Mouse (Mus musculus) midbrain, embryonic 14.5 days (tissue): ENCODE measurements at regions not wholly inside any gene's neighbourhood (a gene's known extent, or its start where the extent isn't known, plus 50 kb on each side); places are given as distances from the start of the nearest gene placed in this dataset.

Experiments used
- ATAC-seq: fragments of 200-750 bp; cut with Nextera tagmentation; 2 replicates; pipeline ENCODE4 v1.8.0; 2017; ENCODE audit warnings: moderate number of reproducible peaks, moderate library complexity; ENCODE audit not compliant: low FRiP score, low TSS enrichment
- DNase-seq: peaks from one replicate; pipeline ENCODE4 v3.0.0-alpha.2; 2015
- H3K27ac ChIP-seq: fragments of 300-500 bp; sonication (generic); replicated peaks from 2 replicates; pipeline ENCODE4 v1.5.1; 2014; ENCODE audit warnings: mild to moderate bottlenecking, low read depth, low read length, moderate library complexity
- H3K27me3 ChIP-seq: fragments of 300-500 bp; sonication (generic); 2 replicates; pipeline ENCODE4 v1.6.1; 2014; ENCODE audit warnings: low read length, control low read depth, mixed read lengths; ENCODE audit not compliant: control insufficient read depth, insufficient read depth
- H3K36me3 ChIP-seq: fragments of 300-500 bp; sonication (generic); 2 replicates; pipeline ENCODE4 v1.6.1; 2014; ENCODE audit warnings: low read length, control low read depth; ENCODE audit not compliant: control insufficient read depth, insufficient read depth
- H3K4me1 ChIP-seq: fragments of 300-500 bp; sonication (generic); 2 replicates; pipeline ENCODE4 v1.6.1; 2014; ENCODE audit warnings: mild to moderate bottlenecking, antibody characterized with exemption, low read length, control low read depth; ENCODE audit not compliant: control insufficient read depth, insufficient read depth
- H3K4me2 ChIP-seq: fragments of 300-500 bp; sonication (generic); 2 replicates; pipeline ENCODE4 v1.6.1; 2014; ENCODE audit warnings: mild to moderate bottlenecking, low read length, moderate library complexity
- H3K4me3 ChIP-seq: fragments of 300-500 bp; sonication (generic); replicated peaks from 2 replicates; pipeline ENCODE4 v1.5.1; 2014; ENCODE audit warnings: low read depth, low read length
- H3K9ac ChIP-seq: fragments of 300-500 bp; sonication (generic); replicated peaks from 2 replicates; pipeline ENCODE4 v1.6.1; 2014; ENCODE audit warnings: mild to moderate bottlenecking, low read length, moderate library complexity
- H3K9me3 ChIP-seq: fragments of 300-500 bp; sonication (generic); 2 replicates; pipeline ENCODE4 v1.6.1; 2016; ENCODE audit warnings: low read length, control low read depth, mixed read lengths; ENCODE audit not compliant: control insufficient read depth
- WGBS: fragments of 180-500 bp; shearing (Covaris S2); extraction: QIAGEN DNeasy Blood & Tissue Kit; methylation state at CpG from one replicate; pipeline ENCODE4 v1.1.7; 2014; 5-methylcytosine and 5-hydroxymethylcytosine counted together

DNA sequence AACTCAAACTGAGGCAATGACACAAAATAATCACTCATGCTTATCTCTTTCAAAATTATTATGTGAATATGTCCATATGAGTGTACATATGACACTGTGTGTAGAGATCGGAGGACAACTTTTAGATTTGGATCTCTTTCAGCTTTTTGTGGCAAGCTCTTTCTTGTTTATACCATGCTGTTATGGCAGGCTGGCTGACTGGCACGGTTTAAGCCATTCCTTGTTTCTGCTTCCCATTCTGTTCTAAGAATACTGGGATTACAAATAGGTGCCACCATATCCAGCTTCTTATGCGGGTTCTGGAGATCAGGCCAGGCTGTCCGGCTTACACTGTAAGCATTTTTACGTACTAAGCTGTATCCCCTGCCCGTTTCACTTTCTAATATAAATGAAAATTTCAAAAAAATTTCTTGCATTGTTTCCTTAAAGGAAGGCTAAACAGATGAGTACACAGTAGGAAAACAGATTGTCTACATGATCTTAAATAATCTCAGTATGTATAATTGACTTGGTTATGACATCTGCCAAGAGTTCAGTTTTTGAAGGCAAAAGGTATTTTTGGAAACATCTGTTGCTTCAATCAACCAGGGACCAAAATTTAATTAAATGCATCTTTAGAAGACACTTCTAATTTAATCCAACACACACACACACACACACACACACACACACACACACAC lies 171.6 kb upstream of the Ufl1 start:
- Histone ChIP-seq H3K27ac (no peak overlapping the region), H3K27me3 (no peaks in the 10 kb centered on the region), H3K4me3 (no peak overlapping the region), H3K36me3 (no peaks in the 10 kb centered on the region), H3K9me3 (no peaks in the 10 kb centered on the region), H3K4me1 (no peaks in the 10 kb centered on the region), H3K4me2 (no peak overlapping the region), H3K9ac (no peak overlapping the region)
- no peak for ATAC-seq
- 96% methylated on average over 6 of the region's 6 CpGs for WGBS
- DNase-seq = no peak

DNA sequence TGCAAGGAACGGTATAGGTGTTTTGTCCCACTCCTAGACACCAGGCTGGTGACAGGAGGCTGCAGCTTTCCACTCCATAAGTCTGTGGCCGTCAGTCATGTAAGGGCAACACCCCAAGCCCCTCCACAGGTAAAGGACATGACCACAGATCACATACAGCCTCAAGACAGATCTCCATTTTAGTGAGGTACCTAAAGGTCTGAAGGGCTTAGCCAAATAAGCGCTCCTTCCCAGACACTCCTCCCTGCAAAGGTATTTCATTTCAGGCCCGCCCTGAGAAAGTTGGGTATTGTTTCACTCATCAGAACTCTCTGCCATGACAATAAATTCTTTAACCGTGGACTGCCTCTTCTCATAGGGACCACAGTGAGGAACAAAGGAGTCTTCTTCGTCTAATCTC lies 170.2 kb upstream of the Ufl1 start:
- WGBS = 78% methylated on average over 6 of the region's 6 CpGs
- ATAC-seq = no peak
- H3K27me3 ChIP-seq = no peaks in the 10 kb centered on the region
- H3K27ac ChIP-seq = no peak overlapping the region
- H3K9ac ChIP-seq = no peak overlapping the region
- DNase-seq = no peak
- no peaks in the 10 kb centered on the region for H3K9me3 ChIP-seq
- no peaks in the 10 kb centered on the region for H3K4me1 ChIP-seq
- H3K36me3 ChIP-seq = no peaks in the 10 kb centered on the region
- no peak overlapping the region for H3K4me2 ChIP-seq
- H3K4me3 ChIP-seq = no peak overlapping the region

- ATAC-seq (0 out of 2 replicates have a peak, but pooled peaks have one; percentile 21), DNase-seq (no peak)
- WGBS = 93% methylated on average over 8 of the region's 8 CpGs
Observed at GRCm38 (mm10) chr4:25432203-25432602, 150.6 kb upstream of the Ufl1 start.

GRCm38 (mm10) chr4:25416330-25416729 lies 134.7 kb upstream of the Ufl1 start:
- H3K4me3 ChIP-seq = no peak overlapping the region
- ATAC-seq (no peak), DNase-seq (no peak)
- no peak overlapping the region for H3K9ac ChIP-seq
- WGBS = 80% methylated on average over 2 of the region's 2 CpGs
- H3K36me3 ChIP-seq = no peaks in the 10 kb centered on the region
- no peaks in the 10 kb centered on the region for H3K4me1 ChIP-seq
- H3K27ac ChIP-seq = no peak overlapping the region
- no peak overlapping the region for H3K4me2 ChIP-seq
- no peaks in the 10 kb centered on the region for H3K9me3 ChIP-seq
- H3K27me3 ChIP-seq = no peaks in the 10 kb centered on the region

More at GRCm38 (mm10) chr4:25432203-25432602, 150.6 kb upstream of the Ufl1 start:
- H3K4me1 ChIP-seq = no peaks in the 10 kb centered on the region
- H3K27ac ChIP-seq = no peak overlapping the region
- H3K36me3 ChIP-seq = no peaks in the 10 kb centered on the region
- no peaks in the 10 kb centered on the region for H3K9me3 ChIP-seq
- H3K9ac ChIP-seq = no peak overlapping the region
- H3K27me3 ChIP-seq = no peaks in the 10 kb centered on the region
- H3K4me2 ChIP-seq = no peak overlapping the region
- no peak overlapping the region for H3K4me3 ChIP-seq

DNA sequence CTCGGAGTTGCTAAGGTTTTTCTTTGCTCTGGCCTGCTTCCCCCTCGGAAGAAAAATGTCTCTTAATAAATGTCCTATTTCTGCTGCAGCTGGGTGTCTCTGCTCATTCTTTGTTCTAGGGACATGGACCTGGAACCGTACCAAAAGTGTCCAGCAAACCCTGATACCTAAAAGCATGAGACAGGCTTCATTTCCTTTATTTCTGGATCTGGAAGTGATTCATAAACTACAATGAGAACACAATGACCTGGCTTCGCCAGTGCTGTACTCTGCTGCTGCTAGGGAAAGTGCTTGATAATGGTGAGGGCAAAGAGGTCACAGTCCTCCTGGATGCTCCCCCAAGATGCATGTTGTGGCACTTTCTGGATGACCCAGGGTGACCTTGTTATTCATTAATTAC lies 128.8 kb upstream of the Ufl1 start:
- Histone ChIP-seq H3K9me3 (no peaks in the 10 kb centered on the region), H3K4me1 (peaks cover 28% of the 10 kb centered on the region), H3K4me3 (no peak overlapping the region), H3K27ac (peak overlapping the region; percentile 93), H3K27me3 (no peaks in the 10 kb centered on the region), H3K9ac (no peak overlapping the region), H3K4me2 (no peak overlapping the region), H3K36me3 (no peaks in the 10 kb centered on the region)
- DNase-seq = peak; percentile 16
- no peak for ATAC-seq
- 40% methylated on average over 4 of the region's 4 CpGs for WGBS

DNA sequence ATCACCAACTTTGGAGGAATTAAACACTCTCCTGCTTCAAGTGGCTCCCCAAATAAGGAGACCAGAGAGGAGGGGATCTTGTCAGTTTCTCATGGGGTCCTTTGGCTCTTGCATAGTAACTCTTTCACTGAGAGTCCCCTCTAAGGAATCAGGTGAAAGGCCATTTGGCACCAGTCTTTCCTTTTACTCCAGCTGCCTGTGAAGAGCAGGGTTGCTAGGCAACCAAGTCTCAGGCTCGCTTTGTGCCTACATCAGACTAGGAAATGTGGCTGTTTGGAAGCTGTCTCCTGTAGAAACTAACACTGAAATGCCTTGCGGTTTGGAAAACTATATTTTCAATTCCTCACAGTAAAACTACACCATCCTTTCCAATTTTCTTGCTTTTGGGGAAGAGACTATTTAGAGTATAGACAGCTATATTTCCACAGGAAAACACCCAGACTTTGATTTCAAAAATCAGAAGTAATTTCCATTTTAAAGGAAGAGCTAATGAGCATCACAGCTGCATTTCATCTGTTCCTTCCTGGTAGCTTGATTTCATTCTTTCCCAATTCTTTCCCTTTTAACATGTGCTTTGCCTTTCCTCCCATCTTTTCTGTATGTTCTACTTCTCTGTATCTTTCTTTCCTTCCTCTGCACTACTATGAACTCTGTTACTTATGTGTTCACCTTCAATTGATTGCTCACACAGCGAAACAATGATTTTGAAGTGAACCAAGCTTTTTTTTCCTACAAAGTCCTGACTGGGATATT lies 127.3 kb upstream of the Ufl1 start:
- Histone ChIP-seq H3K9ac (no peak overlapping the region), H3K4me1 (peaks cover 28% of the 10 kb centered on the region), H3K27me3 (no peaks in the 10 kb centered on the region), H3K9me3 (no peaks in the 10 kb centered on the region), H3K4me2 (peak overlapping the region; percentile 29), H3K4me3 (no peak overlapping the region), H3K27ac (peak overlapping the region; percentile 93), H3K36me3 (no peaks in the 10 kb centered on the region)
- WGBS = 7% methylated on average over 3 of the region's 3 CpGs
- peak; percentile 95 for DNase-seq
- ATAC-seq = peak; percentile 95

DNA sequence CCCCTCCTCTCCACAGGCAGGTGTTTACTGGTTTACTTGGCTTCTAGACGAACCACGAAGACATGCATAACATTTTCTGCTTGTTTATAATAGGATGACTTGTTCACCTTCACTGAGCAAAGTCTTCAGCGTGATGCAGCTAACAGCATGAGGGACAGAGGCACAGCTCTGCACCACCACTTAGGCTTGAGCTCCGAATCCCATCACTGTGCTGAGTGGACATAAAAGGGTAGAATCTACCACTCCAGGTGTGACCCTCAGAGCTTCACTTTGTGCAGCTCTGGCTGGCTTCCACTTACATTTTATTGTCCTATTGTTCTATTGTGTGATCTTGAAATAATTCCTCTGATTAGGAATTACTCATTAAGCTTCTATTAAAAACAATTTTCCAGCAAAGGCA lies 126.2 kb upstream of the Ufl1 start:
- ATAC-seq = peak; percentile 46; the same call in 1 of the 2 replicates
- Histone ChIP-seq H3K27me3 (no peaks in the 10 kb centered on the region), H3K4me2 (peak overlapping the region; percentile 29), H3K9me3 (no peaks in the 10 kb centered on the region), H3K27ac (peak overlapping the region; percentile 93), H3K4me3 (no peak overlapping the region), H3K4me1 (peaks cover 28% of the 10 kb centered on the region), H3K36me3 (no peaks in the 10 kb centered on the region), H3K9ac (no peak overlapping the region; the same call in 1 of the 2 replicates)
- 5% methylated on average over 4 of the region's 4 CpGs for WGBS
- DNase-seq = peak; percentile 55

DNA sequence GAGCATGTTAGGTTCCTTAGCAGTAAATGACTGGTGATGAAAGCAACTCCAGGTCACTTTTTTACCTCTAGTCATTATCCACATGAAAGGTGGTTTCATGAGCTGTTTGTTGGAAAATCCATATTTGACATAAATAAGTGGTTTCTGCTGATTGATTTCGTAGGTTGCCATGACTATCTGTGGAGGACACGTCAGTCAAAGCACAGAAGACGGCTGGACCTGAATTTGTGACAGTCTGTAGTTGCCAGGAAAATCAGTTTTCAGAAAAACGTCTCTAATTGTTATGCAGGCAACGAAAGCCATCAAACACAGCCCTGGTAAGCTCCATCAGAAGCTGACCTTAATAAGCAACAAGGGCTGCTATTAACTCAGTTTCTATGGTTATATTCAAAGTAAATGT lies 107.9 kb upstream of the Ufl1 start:
- Histone ChIP-seq H3K9me3 (no peaks in the 10 kb centered on the region), H3K36me3 (no peaks in the 10 kb centered on the region), H3K27ac (no peak overlapping the region), H3K4me1 (no peaks in the 10 kb centered on the region), H3K27me3 (no peaks in the 10 kb centered on the region), H3K9ac (no peak overlapping the region), H3K4me2 (no peak overlapping the region), H3K4me3 (no peak overlapping the region)
- 67% methylated on average over 5 of the region's 5 CpGs for WGBS
- no peak for ATAC-seq
- no peak for DNase-seq

- no peak for DNase-seq
Observed at GRCm38 (mm10) chr4:25372041-25372440, 90.4 kb upstream of the Ufl1 start.

More at GRCm38 (mm10) chr4:25372041-25372440, 90.4 kb upstream of the Ufl1 start:
- Histone ChIP-seq H3K4me3 (no peak overlapping the region), H3K27me3 (no peaks in the 10 kb centered on the region), H3K36me3 (no peaks in the 10 kb centered on the region), H3K9me3 (no peaks in the 10 kb centered on the region), H3K4me1 (no peaks in the 10 kb centered on the region), H3K4me2 (no peak overlapping the region), H3K27ac (no peak overlapping the region), H3K9ac (no peak overlapping the region)
- 83% methylated on average over 4 of the region's 4 CpGs for whole genome bisulfite sequencing
- no peak for ATAC-seq
